Mouse (Mus musculus) heart, postnatal 4 days (tissue): ENCODE data around the gene Naip2. TPM values are rescaled to one million over a fixed set of nuclear protein-coding genes. Genes with fewer than 3 reads are reported as not detected.
A peak's percentile ranks its signal among the peaks of the same experiment; 100 is the strongest.
"Not testable (repeated sequence)": the region's sequence is repeated elsewhere in the genome, so short reads cannot be mapped to it uniquely, and the experiment has no call there.

Source experiments
- DNase-seq: peaks from one replicate; pipeline ENCODE4 v3.0.0; 2021
- total RNA-seq, 2 experiments: library from RNA; stranded (reverse); gene quantifications; 2 replicates each; pipeline ENCODE4 v1.2.3; 2021

Gene Naip2
- total RNA-seq, result under 1 TPM; 0.24 to 0.36 TPM

GRCm38 (mm10) chr13:100201659-100202333, at the start of gene Naip2:
TSS of gene Naip2 (minus strand) at chr13:100202092.
- not testable (repeated sequence) for DNase-seq

- not testable (repeated sequence) for DNase-seq
Measured at GRCm38 (mm10) chr13:100246896-100247519, 45.1 kb upstream of the Naip2 start.

GRCm38 (mm10) chr13:100246223-100246622, 44.3 kb upstream of the Naip2 start, which contains the start of gene Naip5:
TSS of gene Naip5 (minus strand) at chr13:100246323.
- not testable (repeated sequence) for DNase-seq

- no peak for DNase-seq
Measured at GRCm38 (mm10) chr13:100243702-100244101, 41.8 kb upstream of the Naip2 start.

- DNase-seq, result not testable (repeated sequence)
Measured at GRCm38 (mm10) chr13:100213683-100214082, 11.8 kb upstream of the Naip2 start.

- DNase-seq, result peak; percentile 77
Measured at GRCm38 (mm10) chr13:100210540-100210939, 8.6 kb upstream of the Naip2 start.

GRCm38 (mm10) chr13:100203319-100203718, 1.4 kb upstream of the Naip2 start:
- no peak for DNase-seq

- DNase-seq, result no peak
Measured at GRCm38 (mm10) chr13:100200778-100201177, 1.1 kb downstream of the Naip2 start.

GRCm38 (mm10) chr13:100195421-100195820, 6.5 kb downstream of the Naip2 start:
- no peak for DNase-seq

GRCm38 (mm10) chr13:100183111-100183510, 18.8 kb downstream of the Naip2 start:
- not testable (repeated sequence) for DNase-seq

- DNase-seq, result peak; percentile 6
Measured at GRCm38 (mm10) chr13:100174360-100174759, 27.5 kb downstream of the Naip2 start.

- DNase-seq, result not testable (repeated sequence)
Measured at GRCm38 (mm10) chr13:100166378-100166777, 35.5 kb downstream of the Naip2 start.

- not testable (repeated sequence) for DNase-seq
Measured at GRCm38 (mm10) chr13:100162467-100162866, 39.4 kb downstream of the Naip2 start.

- DNase-seq, result not testable (repeated sequence)
Measured at GRCm38 (mm10) chr13:100161171-100161870, 40.6 kb downstream of the Naip2 start.

GRCm38 (mm10) chr13:100156624-100157023, 45.3 kb downstream of the Naip2 start:
- no peak for DNase-seq

- DNase-seq, result no peak
Measured at GRCm38 (mm10) chr13:100152659-100153058, 49.2 kb downstream of the Naip2 start.

GRCm38 (mm10) chr13:100141646-100142314, 60.1 kb downstream of the Naip2 start:
- DNase-seq, result no peak

GRCm38 (mm10) chr13:100125258-100125643, 76.6 kb downstream of the Naip2 start:
- DNase-seq, result no peak

GRCm38 (mm10) chr13:100124423-100125257, 77.3 kb downstream of the Naip2 start, which contains the start of gene Smn1:
TSS of gene Smn1 (plus strand) at chr13:100124852.
- DNase-seq, result peak; percentile 91

GRCm38 (mm10) chr13:100123970-100124369, 77.9 kb downstream of the Naip2 start:
- no peak for DNase-seq

GRCm38 (mm10) chr13:100112218-100112972, 89.5 kb downstream of the Naip2 start:
- no peak for DNase-seq
